1 mouse cellular context compared by ENCODE assay signal in the genomic region with DNA sequence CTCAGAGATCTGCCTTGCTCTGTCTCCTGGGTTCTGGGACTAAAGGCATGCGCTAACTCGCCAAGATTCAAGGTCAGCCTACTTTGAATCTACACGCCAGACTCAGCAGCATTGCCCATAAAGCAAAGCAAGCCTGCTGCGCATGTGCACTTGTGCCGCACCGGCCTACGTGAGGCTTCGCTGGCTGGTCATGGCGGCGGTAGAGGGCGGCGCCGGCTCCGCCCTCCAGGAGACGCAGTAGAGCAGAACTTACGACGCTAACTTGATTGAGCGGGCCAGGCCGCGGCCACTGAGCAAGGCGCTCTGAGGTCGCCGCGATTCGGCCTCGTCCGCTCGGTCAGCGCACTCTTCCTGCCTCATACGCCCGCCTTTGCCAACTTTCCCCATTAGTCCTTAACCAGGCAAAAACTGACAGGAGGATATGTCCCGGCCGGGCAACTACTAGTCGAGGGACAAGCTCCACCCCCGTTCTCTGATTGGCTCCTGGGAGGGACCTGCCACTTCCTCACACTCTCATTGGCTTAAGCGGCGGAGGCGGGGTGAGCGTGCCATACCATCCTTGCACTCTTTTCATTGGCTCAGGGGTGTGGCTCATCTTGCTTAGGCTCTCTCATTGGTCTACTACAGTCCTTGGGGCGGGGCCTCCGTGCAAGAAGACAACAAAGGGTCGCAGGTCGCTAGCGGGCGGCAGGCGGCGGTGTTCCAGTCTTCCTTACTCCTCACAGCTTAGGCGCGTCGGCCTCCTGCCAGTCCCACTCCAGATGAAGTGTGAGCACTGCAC.
A peak's percentile ranks its signal among the peaks of the same experiment; 100 is the strongest.
TF ChIP-seq lines count a peak whose summit lies in the region.

Gene Narf, plus strand, starts transcription at position 690 of the 781 bp plus-strand sequence.

TF ChIP-seq in CH12.LX, 34 proteins besides CTCF, POLR2A, EP300 and RAD21 (continued from another document):
- TF ChIP-seq SMC3 (IDR thresholded peaks at IDR 0.05; ENCODE audit: low read depth, low read length) (peak; percentile 28; the same call in 1 of the 2 replicates), POLR2AphosphoS2 (IDR thresholded peaks at IDR 0.05; ENCODE audit: low read depth, low read length) (peak; percentile 89; the same call in 1 of the 2 replicates), KAT2A (IDR thresholded peaks at IDR 0.05; ENCODE audit: insufficient replicate concordance, low read length) (peak; percentile 54; the same call in 1 of the 2 replicates), ELF1 (IDR thresholded peaks at IDR 0.05; ENCODE audit: low read depth, low read length) (peak; percentile 70), MAZ (IDR thresholded peaks at IDR 0.05; ENCODE audit: low read depth, low read length) (no peak), MEF2A (IDR thresholded peaks at IDR 0.05; ENCODE audit: borderline replicate concordance, low read depth, low read length) (no peak), MXI1 (IDR thresholded peaks at IDR 0.05; ENCODE audit: low read depth, low read length) (no peak; the same call in none of the 2 replicates), TCF12 (IDR thresholded peaks at IDR 0.05; ENCODE audit: low read depth, low read length) (peak; percentile 83; the same call in 1 of the 2 replicates), UBTF (IDR thresholded peaks at IDR 0.05; ENCODE audit: low read depth, low read length) (no peak), CHD1 (IDR thresholded peaks at IDR 0.05; ENCODE audit: low read depth, low read length) (no peak), MYC (IDR thresholded peaks at IDR 0.05; ENCODE audit: low read depth, low read length) (peak; percentile 83; the same call in 1 of the 2 replicates), ZNF384 (IDR thresholded peaks at IDR 0.05; ENCODE audit: low read depth, low read length) (no peak), USF1 (IDR thresholded peaks at IDR 0.05; ENCODE audit: low read depth, low read length) (no peak), PAX5 (IDR thresholded peaks at IDR 0.05; ENCODE audit: low read length) (no peak), BHLHE40 (IDR thresholded peaks at IDR 0.05; ENCODE audit: low read depth, low read length) (peak; percentile 55), SIN3A (IDR thresholded peaks at IDR 0.05; ENCODE audit: low read length) (peak; percentile 33), GABPA (IDR thresholded peaks at IDR 0.05; ENCODE audit: insufficient replicate concordance, low read depth, low read length) (no peak), MAFK (IDR thresholded peaks at IDR 0.05; ENCODE audit: insufficient replicate concordance, low read length) (peak; percentile 70; the same call in 1 of the 2 replicates), JUND (conservative IDR thresholded peaks at IDR 0.05; ENCODE audit: low read depth, low read length) (no peak), JUN (IDR thresholded peaks at IDR 0.05; ENCODE audit: insufficient read depth, low read depth, low read length) (no peak), NRF1 (IDR thresholded peaks at IDR 0.05; ENCODE audit: low read depth, low read length) (peak; percentile 96)
TF ChIP-seq in CH12.LX: peak in this region for 18.
